Mouse (Mus musculus): Measurements from ENCODE around the gene Chd1. TPM values are rescaled to one million over a fixed set of nuclear protein-coding genes. Genes with fewer than 3 reads are reported as not detected.
A peak's percentile ranks its signal among the peaks of the same experiment; 100 is the strongest.

Gene Chd1
- total and polyA plus RNA-seq, 3 experiments, result 1.6 to 20.7 (median 19.9) TPM

- H3K79me2 ChIP-seq (replicated peaks; ENCODE audit: control insufficient read depth, insufficient read depth, low read length), result no peaks in the 10 kb centered on the region
- TF ChIP-seq POLR2A (IDR thresholded peaks at IDR 0.05; ENCODE audit: insufficient read depth, low read depth, low read length) (no peak), CTCF (IDR thresholded peaks at IDR 0.05) (no peak), EP300 (IDR thresholded peaks at IDR 0.05; ENCODE audit: insufficient read depth, low read depth, low read length) (no peak)
- no peak overlapping the region for H3K4me3 ChIP-seq
- peak in 1 of 2 experiments; percentile 23 for DNase-seq
- 70% methylated on average over 7 of the region's 7 CpGs for WGBS
- H3K4me1 ChIP-seq (ENCODE audit: control insufficient read depth, insufficient read depth, low read length), result no peaks in the 10 kb centered on the region
- peaks cover 3% of the 10 kb centered on the region for H3K36me3 ChIP-seq (ENCODE audit: control insufficient read depth, insufficient read depth, low read length)
- intact Hi-C loops (cut with DNase I), result no loop called here
- H3K9ac ChIP-seq (ENCODE audit: low read depth, low read length), result no peak overlapping the region
- H3K27me3 ChIP-seq (ENCODE audit: control insufficient read depth, insufficient read depth, low read length), result no peaks in the 10 kb centered on the region
- H3K27ac ChIP-seq, result no peak overlapping the region
Observed at GRCm38 (mm10) chr17:15769081-15769724, 64.4 kb downstream of the Chd1 start.

- Histone ChIP-seq H3K4me3 (no peak overlapping the region), H3K36me3 (ENCODE audit: control insufficient read depth, insufficient read depth, low read length) (no peaks in the 10 kb centered on the region; the same call in 1 of the 2 replicates), H3K79me2 (replicated peaks; ENCODE audit: control insufficient read depth, insufficient read depth, low read length) (no peaks in the 10 kb centered on the region), H3K9ac (ENCODE audit: low read depth, low read length) (no peak overlapping the region), H3K4me1 (ENCODE audit: control insufficient read depth, insufficient read depth, low read length) (no peaks in the 10 kb centered on the region), H3K27ac (no peak overlapping the region), H3K27me3 (ENCODE audit: control insufficient read depth, insufficient read depth, low read length) (no peaks in the 10 kb centered on the region)
- TF ChIP-seq CTCF (IDR thresholded peaks at IDR 0.05) (no peak), POLR2A (IDR thresholded peaks at IDR 0.05; ENCODE audit: insufficient read depth, low read depth, low read length) (no peak), EP300 (IDR thresholded peaks at IDR 0.05; ENCODE audit: insufficient read depth, low read depth, low read length) (no peak)
- 81% methylated on average over 6 of the region's 6 CpGs for WGBS
- no peak for DNase-seq
- intact Hi-C loops (cut with DNase I), result no loop called here
Observed at GRCm38 (mm10) chr17:15773956-15774355, 69.2 kb downstream of the Chd1 start.

GRCm38 (mm10) chr17:15774565-15775215 lies 69.9 kb downstream of the Chd1 start:
- Histone ChIP-seq H3K27ac (no peak overlapping the region), H3K4me1 (ENCODE audit: control insufficient read depth, insufficient read depth, low read length) (no peaks in the 10 kb centered on the region), H3K27me3 (ENCODE audit: control insufficient read depth, insufficient read depth, low read length) (no peaks in the 10 kb centered on the region), H3K36me3 (ENCODE audit: control insufficient read depth, insufficient read depth, low read length) (no peaks in the 10 kb centered on the region; the same call in 1 of the 2 replicates), H3K79me2 (replicated peaks; ENCODE audit: control insufficient read depth, insufficient read depth, low read length) (no peaks in the 10 kb centered on the region), H3K9ac (ENCODE audit: low read depth, low read length) (no peak overlapping the region), H3K4me3 (no peak overlapping the region)
- peak in 1 of 2 experiments; percentile 6 for DNase-seq
- 69% methylated on average over 5 of the region's 5 CpGs for WGBS
- intact Hi-C loops (cut with DNase I), result no loop called here
- TF ChIP-seq POLR2A (IDR thresholded peaks at IDR 0.05; ENCODE audit: insufficient read depth, low read depth, low read length) (no peak), EP300 (IDR thresholded peaks at IDR 0.05; ENCODE audit: insufficient read depth, low read depth, low read length) (no peak), CTCF (IDR thresholded peaks at IDR 0.05) (no peak)

- no peak for DNase-seq
- H3K4me3 ChIP-seq, result no peak overlapping the region
- no peak for TF ChIP-seq POLR2A (IDR thresholded peaks at IDR 0.05; ENCODE audit: insufficient read depth, low read depth, low read length)
- TF ChIP-seq CTCF (IDR thresholded peaks at IDR 0.05), result no peak
- no peak for TF ChIP-seq EP300 (IDR thresholded peaks at IDR 0.05; ENCODE audit: insufficient read depth, low read depth, low read length)
- intact Hi-C loops (cut with DNase I), result no loop called here
- no peaks in the 10 kb centered on the region; the same call in 1 of the 2 replicates for H3K36me3 ChIP-seq (ENCODE audit: control insufficient read depth, insufficient read depth, low read length)
- H3K27ac ChIP-seq, result no peak overlapping the region
- H3K79me2 ChIP-seq (replicated peaks; ENCODE audit: control insufficient read depth, insufficient read depth, low read length), result no peaks in the 10 kb centered on the region
- no peaks in the 10 kb centered on the region for H3K27me3 ChIP-seq (ENCODE audit: control insufficient read depth, insufficient read depth, low read length)
- WGBS, result 55% methylated on average over 5 of the region's 5 CpGs
- no peaks in the 10 kb centered on the region for H3K4me1 ChIP-seq (ENCODE audit: control insufficient read depth, insufficient read depth, low read length)
- no peak overlapping the region for H3K9ac ChIP-seq (ENCODE audit: low read depth, low read length)
Observed at GRCm38 (mm10) chr17:15776349-15776748, 71.6 kb downstream of the Chd1 start.

GRCm38 (mm10) chr17:15777979-15778378 lies 73.2 kb downstream of the Chd1 start:
- Histone ChIP-seq H3K4me3 (no peak overlapping the region), H3K27me3 (ENCODE audit: control insufficient read depth, insufficient read depth, low read length) (no peaks in the 10 kb centered on the region), H3K4me1 (ENCODE audit: control insufficient read depth, insufficient read depth, low read length) (no peaks in the 10 kb centered on the region), H3K9ac (ENCODE audit: low read depth, low read length) (no peak overlapping the region), H3K79me2 (replicated peaks; ENCODE audit: control insufficient read depth, insufficient read depth, low read length) (no peaks in the 10 kb centered on the region), H3K36me3 (ENCODE audit: control insufficient read depth, insufficient read depth, low read length) (no peaks in the 10 kb centered on the region), H3K27ac (no peak overlapping the region)
- WGBS, result 67% methylated on average over 6 of the region's 6 CpGs
- TF ChIP-seq POLR2A (IDR thresholded peaks at IDR 0.05; ENCODE audit: insufficient read depth, low read depth, low read length) (no peak), CTCF (IDR thresholded peaks at IDR 0.05) (peak; percentile 40)
- no peak for DNase-seq
- intact Hi-C loops (cut with DNase I), result no loop called here

GRCm38 (mm10) chr17:15787036-15787435 lies 82.3 kb downstream of the Chd1 start:
- 22% methylated on average over 3 of the region's 3 CpGs for WGBS
- no peak for DNase-seq
- TF ChIP-seq EP300 (IDR thresholded peaks at IDR 0.05; ENCODE audit: insufficient read depth, low read depth, low read length), result no peak
- TF ChIP-seq POLR2A (IDR thresholded peaks at IDR 0.05; ENCODE audit: insufficient read depth, low read depth, low read length), result no peak
- peak; percentile 91 for TF ChIP-seq CTCF (IDR thresholded peaks at IDR 0.05)
- intact Hi-C loops (cut with DNase I), result loop anchor here (5.0 kb wide), 1 partner anchor 1120 kb away; no protein-coding TSS in a partner anchor
- H3K36me3 ChIP-seq (ENCODE audit: control insufficient read depth, insufficient read depth, low read length), result no peaks in the 10 kb centered on the region
- no peaks in the 10 kb centered on the region for H3K79me2 ChIP-seq (replicated peaks; ENCODE audit: control insufficient read depth, insufficient read depth, low read length)
- H3K27ac ChIP-seq, result no peak overlapping the region
- no peak overlapping the region for H3K4me3 ChIP-seq
- no peaks in the 10 kb centered on the region; the same call in none of the 2 replicates for H3K27me3 ChIP-seq (ENCODE audit: control insufficient read depth, insufficient read depth, low read length)
- H3K9ac ChIP-seq (ENCODE audit: low read depth, low read length), result no peak overlapping the region
- H3K4me1 ChIP-seq (ENCODE audit: control insufficient read depth, insufficient read depth, low read length), result no peaks in the 10 kb centered on the region
